Mouse (Mus musculus) forebrain, embryonic 15.5 days (tissue): ENCODE data around the gene Gkn3. TPM values are rescaled to one million over a fixed set of nuclear protein-coding genes. Genes with fewer than 3 reads are reported as not detected.
A peak's percentile ranks its signal among the peaks of the same experiment; 100 is the strongest.

Experiments used
- ATAC-seq: fragments of 200-750 bp; cut with Nextera tagmentation; replicated peaks from 2 replicates; pipeline ENCODE4 v1.8.0; 2017; ENCODE audit warnings: mild to moderate bottlenecking, moderate TSS enrichment, moderate library complexity
- H3K27ac ChIP-seq: fragments of 300-500 bp; sonication (generic); replicated peaks from 2 replicates; pipeline ENCODE4 v1.5.1; 2015; ENCODE audit warnings: mild to moderate bottlenecking, inconsistent platforms
- H3K27me3 ChIP-seq: fragments of 300-500 bp; sonication (generic); 2 replicates; pipeline ENCODE4 v1.6.1; 2015; ENCODE audit warnings: inconsistent platforms
- H3K36me3 ChIP-seq: fragments of 300-500 bp; sonication (generic); 2 replicates; pipeline ENCODE4 v1.6.1; 2015; ENCODE audit warnings: mild to moderate bottlenecking, inconsistent platforms
- H3K4me1 ChIP-seq: fragments of 300-500 bp; sonication (generic); 2 replicates; pipeline ENCODE4 v1.6.1; 2015; ENCODE audit warnings: inconsistent platforms
- H3K4me2 ChIP-seq: fragments of 300-500 bp; sonication (generic); replicated peaks from 2 replicates; pipeline ENCODE4 v1.6.1; 2015; ENCODE audit warnings: mild to moderate bottlenecking, inconsistent platforms
- H3K4me3 ChIP-seq: fragments of 300-500 bp; sonication (generic); 2 replicates; pipeline ENCODE4 v1.5.1; 2015; ENCODE audit warnings: mild to moderate bottlenecking, inconsistent platforms
- H3K9ac ChIP-seq: fragments of 300-500 bp; sonication (generic); replicated peaks from 2 replicates; pipeline ENCODE4 v1.6.1; 2015; ENCODE audit warnings: mild to moderate bottlenecking, inconsistent platforms
- H3K9me3 ChIP-seq: fragments of 300-500 bp; sonication (generic); 2 replicates; pipeline ENCODE4 v1.6.1; 2016; ENCODE audit warnings: inconsistent platforms
- WGBS: fragments of 180-500 bp; shearing (Covaris S2); methylation state at CpG from one replicate; pipeline ENCODE4 v1.1.7; 2015; ENCODE audit warnings: mixed read lengths; 5-methylcytosine and 5-hydroxymethylcytosine counted together
- polyA plus RNA-seq: library from polyadenylated mRNA; unstranded; fragments of >200 nt; fragmentation: Nextera tagmentation; extraction: Ambion mirVana; gene quantifications from 2 replicates; pipeline ENCODE4 v1.2.1, GENCODE M21; 2015

The Gkn3 gene
- polyA plus RNA-seq, 1 experiment from 2014 or later: 0.27 TPM

DNA sequence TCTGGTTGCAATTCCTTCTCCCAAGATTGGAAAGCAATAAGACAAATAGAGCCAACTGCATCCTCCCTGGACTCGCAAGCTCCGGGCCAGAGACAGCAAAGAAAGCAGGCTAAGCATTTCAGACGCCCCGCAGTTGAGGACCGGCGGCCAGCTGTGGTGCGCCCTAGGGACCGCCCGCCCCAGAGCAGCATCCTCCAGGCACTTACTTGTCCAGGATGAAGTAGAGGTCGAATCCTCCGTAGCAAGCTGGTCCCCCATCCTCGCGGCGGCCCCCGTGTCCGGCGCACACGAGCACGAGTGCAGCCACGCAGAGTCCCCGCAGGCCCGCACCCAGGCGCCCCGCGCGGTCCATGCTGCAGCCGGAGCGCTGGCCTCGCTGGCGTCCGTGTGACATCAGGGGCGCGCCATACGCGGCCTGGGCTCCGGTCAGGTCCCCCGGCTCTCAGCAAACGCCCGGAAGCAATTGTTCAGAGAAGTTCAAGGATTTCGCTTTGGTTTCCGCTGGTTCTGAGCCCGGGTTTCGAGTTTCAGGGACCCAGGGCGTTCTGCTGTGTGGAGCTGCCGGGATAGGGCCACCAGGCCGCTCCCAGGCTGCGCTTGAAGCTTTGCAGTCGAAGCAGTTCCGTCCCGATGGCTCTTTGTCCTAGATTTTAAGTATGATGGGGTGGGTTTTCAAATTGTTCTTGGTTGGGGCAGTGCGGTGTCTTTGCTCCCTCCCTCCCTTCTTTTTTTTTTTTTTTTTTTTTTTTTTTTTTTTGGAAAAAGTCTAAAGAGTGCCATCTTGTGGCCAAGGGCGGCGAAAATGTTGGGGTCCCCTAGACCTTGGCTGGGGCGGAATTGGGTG, 53.4 kb downstream of the Gkn3 start, which contains the start of gene Antxr1:
Gene Antxr1 (minus strand): TSS at position 731 of the 844 bp plus-strand sequence.
- WGBS: under 1% methylated on average over 54 of the region's 54 CpGs
- Histone ChIP-seq H3K4me2 (peak within 1 kb of the TSS; percentile 86), H3K4me1 (peaks cover 22% of the 10 kb centered on the region), H3K27me3 (no peaks in the 10 kb centered on the region), H3K4me3 (peak within 1 kb of the TSS; percentile 65), H3K36me3 (no peaks in the 10 kb centered on the region), H3K9ac (peak within 1 kb of the TSS; percentile 66), H3K9me3 (no peaks in the 10 kb centered on the region), H3K27ac (peak within 1 kb of the TSS; percentile 25; the same call in 1 of the 2 replicates)
- peak; percentile 77 for ATAC-seq

DNA sequence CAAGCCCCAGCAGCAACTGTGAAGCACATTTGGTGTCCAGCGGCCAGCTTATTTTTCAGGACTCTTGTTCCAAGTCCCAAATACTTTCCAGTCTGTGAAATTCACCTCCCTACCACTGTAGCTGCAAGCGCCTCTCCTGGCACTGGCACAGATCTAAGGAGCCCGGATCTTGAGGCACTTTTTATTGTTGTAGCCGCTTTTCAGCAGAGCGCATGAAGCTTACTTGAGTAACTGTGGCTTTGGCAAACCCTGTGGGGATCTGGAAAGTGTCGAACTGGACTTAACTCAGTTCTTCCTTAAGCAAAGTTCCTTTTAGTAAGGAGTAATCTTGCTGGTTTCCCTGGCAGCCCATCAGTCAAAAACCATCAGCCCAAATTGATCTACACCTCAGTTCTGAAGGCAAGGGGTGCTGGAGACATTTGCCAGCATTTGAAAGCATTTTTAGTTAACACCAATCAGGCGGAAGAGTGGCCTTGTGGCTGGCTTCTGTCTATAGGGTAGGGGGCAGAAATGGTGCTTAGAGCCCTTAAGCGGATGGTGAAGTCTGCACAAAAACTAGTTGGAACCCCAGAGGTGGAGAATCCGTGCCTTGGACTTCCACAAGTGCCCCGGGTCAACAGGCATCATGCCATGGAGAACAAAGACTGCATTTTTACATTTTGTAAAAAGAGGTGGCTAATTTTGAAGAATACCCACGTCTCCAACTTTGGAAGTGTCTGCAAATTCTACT, 54.2 kb downstream of the Gkn3 start:
- Histone ChIP-seq H3K4me2 (peak overlapping the region; percentile 86), H3K4me3 (peak overlapping the region; percentile 65), H3K27me3 (no peaks in the 10 kb centered on the region), H3K9me3 (no peaks in the 10 kb centered on the region), H3K4me1 (peaks cover 22% of the 10 kb centered on the region), H3K27ac (no peak overlapping the region), H3K36me3 (no peaks in the 10 kb centered on the region), H3K9ac (peak overlapping the region; percentile 66)
- ATAC-seq: peak; percentile 55
- WGBS: 2% methylated on average over 11 of the region's 11 CpGs

Other genes with a start within 250 kb of the Gkn3 start
- gene Antxr1, start 53.1 kb downstream of the Gkn3 start, polyA plus RNA-seq: 3.0 and 3.4 TPM in 2 replicates
- gene Gkn1, start 38.0 kb downstream of the Gkn3 start, polyA plus RNA-seq: not detected in 2 replicates
- not detected in 2 replicates for gene Gkn2, start 15.6 kb downstream of the Gkn3 start, polyA plus RNA-seq
- gene Bmp10, start 40.1 kb upstream of the Gkn3 start, polyA plus RNA-seq: not detected in 2 replicates
- 1.5 and 1.8 TPM in 2 replicates for gene Arhgap25, start 144.3 kb upstream of the Gkn3 start, polyA plus RNA-seq
- gene Prokr1, start 201.8 kb upstream of the Gkn3 start, polyA plus RNA-seq: 3.2 and 3.9 TPM in 2 replicates